Mouse (Mus musculus): ENCODE measurements around the gene Hcrt. TPM values are rescaled to one million over a fixed set of nuclear protein-coding genes. Genes with fewer than 3 reads are reported as not detected.
A peak's percentile ranks its signal among the peaks of the same experiment; 100 is the strongest.

Gene Hcrt
- polyA plus RNA-seq, 1 experiment = not detected

- H3K4me3 ChIP-seq (ENCODE audit: insufficient read depth, poor library complexity, severe bottlenecking) = no peak overlapping the region
These were observed 8.1 kb downstream of the Hcrt start for GRCm38 (mm10) chr11:100754693-100755057.

GRCm38 (mm10) chr11:100754021-100754692 lies 8.6 kb downstream of the Hcrt start:
- no peak overlapping the region for H3K4me3 ChIP-seq (ENCODE audit: insufficient read depth, poor library complexity, severe bottlenecking)
- no peak overlapping the region for H3ac ChIP-seq (ENCODE audit: control insufficient read depth, insufficient read length, low read depth)
- peaks cover 83% of the 10 kb centered on the region for H3K27me3 ChIP-seq (ENCODE audit: control insufficient read depth, insufficient read depth, insufficient read length)
- no peaks in the 10 kb centered on the region for H3K36me3 ChIP-seq (ENCODE audit: control insufficient read depth, insufficient read depth)
- no peak for TF ChIP-seq CTCF (IDR thresholded peaks at IDR 0.05; ENCODE audit: control insufficient read depth, insufficient read depth, insufficient read length)
- no peak for TF ChIP-seq MYOG (IDR thresholded peaks at IDR 0.05; ENCODE audit: control insufficient read depth, extremely low read depth, insufficient read length)
- no peak for TF ChIP-seq MYOD1 (IDR thresholded peaks at IDR 0.05; ENCODE audit: control insufficient read depth, insufficient read length, low read depth)
- TF ChIP-seq CEBPB (IDR thresholded peaks at IDR 0.05; ENCODE audit: low read depth) = no peak
- no peak for TF ChIP-seq FOSL1 (IDR thresholded peaks at IDR 0.05; ENCODE audit: insufficient read depth, low read length, poor library complexity, severe bottlenecking)
- no peak for TF ChIP-seq USF1 (IDR thresholded peaks at IDR 0.05; ENCODE audit: low read depth)
- TF ChIP-seq MAX (IDR thresholded peaks at IDR 0.05) = no peak
- no peaks in the 10 kb centered on the region for H3K79me2 ChIP-seq (ENCODE audit: control insufficient read depth, insufficient read depth)
- H3K79me3 ChIP-seq (ENCODE audit: low read depth) = no peaks in the 10 kb centered on the region

More at GRCm38 (mm10) chr11:100754693-100755057, 8.1 kb downstream of the Hcrt start:
- no peaks in the 10 kb centered on the region for H3K79me2 ChIP-seq (ENCODE audit: control insufficient read depth, insufficient read depth)
- no peak overlapping the region for H3ac ChIP-seq (ENCODE audit: control insufficient read depth, insufficient read length, low read depth)
- no peaks in the 10 kb centered on the region for H3K79me3 ChIP-seq (ENCODE audit: low read depth)
- no peak for TF ChIP-seq FOSL1 (IDR thresholded peaks at IDR 0.05; ENCODE audit: insufficient read depth, low read length, poor library complexity, severe bottlenecking)
- TF ChIP-seq USF1 (IDR thresholded peaks at IDR 0.05; ENCODE audit: low read depth) = no peak
- no peak for TF ChIP-seq MYOG (IDR thresholded peaks at IDR 0.05; ENCODE audit: control insufficient read depth, extremely low read depth, insufficient read length)
- no peak for TF ChIP-seq CTCF (IDR thresholded peaks at IDR 0.05; ENCODE audit: control insufficient read depth, insufficient read depth, insufficient read length)
- no peak for TF ChIP-seq MAX (IDR thresholded peaks at IDR 0.05)
- no peak for TF ChIP-seq CEBPB (IDR thresholded peaks at IDR 0.05; ENCODE audit: low read depth)
- TF ChIP-seq MYOD1 (IDR thresholded peaks at IDR 0.05; ENCODE audit: control insufficient read depth, insufficient read length, low read depth) = no peak
- no peaks in the 10 kb centered on the region for H3K36me3 ChIP-seq (ENCODE audit: control insufficient read depth, insufficient read depth)
- H3K27me3 ChIP-seq (ENCODE audit: control insufficient read depth, insufficient read depth, insufficient read length) = peaks cover 83% of the 10 kb centered on the region

- Histone ChIP-seq H3K36me3 (ENCODE audit: control insufficient read depth, insufficient read depth) (no peaks in the 10 kb centered on the region), H3K79me3 (ENCODE audit: low read depth) (no peaks in the 10 kb centered on the region), H3K27me3 (ENCODE audit: control insufficient read depth, insufficient read depth, insufficient read length) (peaks cover 87% of the 10 kb centered on the region), H3ac (ENCODE audit: control insufficient read depth, insufficient read length, low read depth) (no peak overlapping the region), H3K4me3 (ENCODE audit: insufficient read depth, poor library complexity, severe bottlenecking) (no peak overlapping the region), H3K79me2 (ENCODE audit: control insufficient read depth, insufficient read depth) (no peaks in the 10 kb centered on the region)
- TF ChIP-seq MAX (IDR thresholded peaks at IDR 0.05) = no peak
These were observed 10.4 kb downstream of the Hcrt start for GRCm38 (mm10) chr11:100752294-100752693.

DNA sequence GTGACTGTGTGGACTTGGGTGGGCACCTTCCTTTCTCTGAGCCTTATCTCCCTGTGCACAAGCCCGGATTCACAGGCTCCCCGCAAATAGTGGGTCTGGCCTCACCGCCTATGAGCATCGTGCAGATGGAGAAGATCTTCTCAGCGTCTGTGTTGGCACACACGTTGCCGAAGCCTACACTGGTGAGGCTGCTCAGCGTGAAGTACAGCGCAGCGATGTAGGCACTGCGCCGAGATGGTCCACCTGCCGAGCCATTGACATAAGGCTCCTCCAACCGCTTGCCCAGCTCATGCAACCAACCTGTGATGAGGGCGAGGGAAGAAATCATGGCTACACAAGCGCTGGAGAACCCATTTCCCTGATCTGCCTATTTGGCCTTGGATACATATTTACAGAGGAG lies 12.6 kb downstream of the Hcrt start:
- H3K79me2 ChIP-seq (ENCODE audit: control insufficient read depth, insufficient read depth) = no peaks in the 10 kb centered on the region
- no peak for TF ChIP-seq USF1 (IDR thresholded peaks at IDR 0.05; ENCODE audit: low read depth)
- H3K36me3 ChIP-seq (ENCODE audit: control insufficient read depth, insufficient read depth) = no peaks in the 10 kb centered on the region
- H3K4me3 ChIP-seq (ENCODE audit: insufficient read depth, poor library complexity, severe bottlenecking) = no peak overlapping the region
- peaks cover 84% of the 10 kb centered on the region for H3K27me3 ChIP-seq (ENCODE audit: control insufficient read depth, insufficient read depth, insufficient read length)
- H3K79me3 ChIP-seq (ENCODE audit: low read depth) = no peaks in the 10 kb centered on the region
- no peak overlapping the region for H3ac ChIP-seq (ENCODE audit: control insufficient read depth, insufficient read length, low read depth)

GRCm38 (mm10) chr11:100749469-100749868 lies 13.3 kb downstream of the Hcrt start:
- Histone ChIP-seq H3K79me3 (ENCODE audit: low read depth) (no peaks in the 10 kb centered on the region), H3K4me3 (ENCODE audit: insufficient read depth, poor library complexity, severe bottlenecking) (no peak overlapping the region), H3ac (ENCODE audit: control insufficient read depth, insufficient read length, low read depth) (no peak overlapping the region), H3K36me3 (ENCODE audit: control insufficient read depth, insufficient read depth) (no peaks in the 10 kb centered on the region), H3K27me3 (ENCODE audit: control insufficient read depth, insufficient read depth, insufficient read length) (peaks cover 78% of the 10 kb centered on the region), H3K79me2 (ENCODE audit: control insufficient read depth, insufficient read depth) (no peaks in the 10 kb centered on the region)
- TF ChIP-seq MYOG (IDR thresholded peaks at IDR 0.05; ENCODE audit: control insufficient read depth, extremely low read depth, insufficient read length) = no peak
- no peak for TF ChIP-seq MAX (IDR thresholded peaks at IDR 0.05)
- no peak for TF ChIP-seq CTCF (IDR thresholded peaks at IDR 0.05; ENCODE audit: control insufficient read depth, insufficient read depth, insufficient read length)
- no peak for TF ChIP-seq CEBPB (IDR thresholded peaks at IDR 0.05; ENCODE audit: low read depth)
- no peak for TF ChIP-seq USF1 (IDR thresholded peaks at IDR 0.05; ENCODE audit: low read depth)
- no peak for TF ChIP-seq MYOD1 (IDR thresholded peaks at IDR 0.05; ENCODE audit: control insufficient read depth, insufficient read length, low read depth)
- no peak for TF ChIP-seq FOSL1 (IDR thresholded peaks at IDR 0.05; ENCODE audit: insufficient read depth, low read length, poor library complexity, severe bottlenecking)

GRCm38 (mm10) chr11:100748620-100749019 lies 14.1 kb downstream of the Hcrt start:
- Histone ChIP-seq H3K27me3 (ENCODE audit: control insufficient read depth, insufficient read depth, insufficient read length) (peaks cover 73% of the 10 kb centered on the region), H3K79me2 (ENCODE audit: control insufficient read depth, insufficient read depth) (no peaks in the 10 kb centered on the region), H3K79me3 (ENCODE audit: low read depth) (no peaks in the 10 kb centered on the region), H3K4me3 (ENCODE audit: insufficient read depth, poor library complexity, severe bottlenecking) (peak overlapping the region; percentile 11), H3K36me3 (ENCODE audit: control insufficient read depth, insufficient read depth) (no peaks in the 10 kb centered on the region), H3ac (ENCODE audit: control insufficient read depth, insufficient read length, low read depth) (no peak overlapping the region)
- TF ChIP-seq MYOG (IDR thresholded peaks at IDR 0.05; ENCODE audit: control insufficient read depth, extremely low read depth, insufficient read length) (no peak), FOSL1 (IDR thresholded peaks at IDR 0.05; ENCODE audit: insufficient read depth, low read length, poor library complexity, severe bottlenecking) (no peak), USF1 (IDR thresholded peaks at IDR 0.05; ENCODE audit: low read depth) (no peak), MYOD1 (IDR thresholded peaks at IDR 0.05; ENCODE audit: control insufficient read depth, insufficient read length, low read depth) (no peak), MAX (IDR thresholded peaks at IDR 0.05) (no peak), CEBPB (IDR thresholded peaks at IDR 0.05; ENCODE audit: low read depth) (no peak), CTCF (IDR thresholded peaks at IDR 0.05; ENCODE audit: control insufficient read depth, insufficient read depth, insufficient read length) (no peak)

Data from C2C12 (cell line).